Mouse (Mus musculus) olfactory bulb, adult 2 months (tissue): Measurements from ENCODE around the gene Rnasel.

Experiments used
- CTCF ChIP-seq: fragments of 200-500 bp; IDR thresholded peaks from 2 replicates; pipeline ENCODE4 v1.5.1; 2012; ENCODE audit warnings: low read depth, mild to moderate bottlenecking, low read length, moderate library complexity; ENCODE audit not compliant: insufficient read depth
- POLR2A ChIP-seq: fragments of 200-500 bp; IDR thresholded peaks from 2 replicates; pipeline ENCODE4 v1.6.1; 2012; ENCODE audit warnings: mild to moderate bottlenecking, low read depth, low read length, moderate library complexity; ENCODE audit not compliant: insufficient read depth

DNA sequence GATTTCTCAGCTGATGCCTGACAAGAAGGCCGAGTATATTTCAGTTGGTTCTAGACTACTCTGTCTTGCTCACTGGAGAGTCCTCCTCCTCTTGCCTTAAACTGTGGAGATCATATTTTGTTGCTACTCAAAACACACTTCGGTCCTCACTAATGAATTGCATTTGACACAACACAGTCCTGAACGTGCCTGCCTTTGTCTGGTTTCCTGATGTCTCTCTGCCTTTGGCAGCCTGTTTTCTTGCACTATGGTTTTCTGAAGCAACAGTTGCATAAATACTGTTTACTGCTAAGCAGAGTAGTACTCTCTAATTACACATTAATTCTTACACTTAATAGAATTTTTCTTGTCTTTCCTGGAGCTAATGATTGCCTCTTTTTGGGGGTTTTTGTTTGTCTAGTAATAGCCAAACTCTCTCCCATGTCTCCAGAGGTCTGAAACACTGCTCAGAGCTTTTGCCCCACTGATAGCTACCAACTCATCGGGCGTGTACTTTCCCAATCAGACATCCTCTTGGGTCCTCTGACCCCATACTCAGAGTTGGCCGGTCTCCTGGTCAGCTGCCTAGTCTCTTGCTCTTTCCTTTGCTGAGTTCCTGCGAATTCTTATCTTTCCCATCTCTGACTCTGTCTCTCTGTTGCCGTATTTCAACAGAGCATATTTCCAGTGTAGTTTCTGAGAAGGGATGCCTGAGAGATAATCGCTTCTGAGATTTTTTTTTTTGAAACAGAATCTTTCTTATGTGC lies 27.5 kb upstream of the Rnasel start:
- TF ChIP-seq POLR2A = no peak
- TF ChIP-seq CTCF = no peak
